Mouse (Mus musculus): Measurements from ENCODE around the gene Upb1.
A peak's percentile ranks its signal among the peaks of the same experiment; 100 is the strongest.

The Upb1 gene

DNA sequence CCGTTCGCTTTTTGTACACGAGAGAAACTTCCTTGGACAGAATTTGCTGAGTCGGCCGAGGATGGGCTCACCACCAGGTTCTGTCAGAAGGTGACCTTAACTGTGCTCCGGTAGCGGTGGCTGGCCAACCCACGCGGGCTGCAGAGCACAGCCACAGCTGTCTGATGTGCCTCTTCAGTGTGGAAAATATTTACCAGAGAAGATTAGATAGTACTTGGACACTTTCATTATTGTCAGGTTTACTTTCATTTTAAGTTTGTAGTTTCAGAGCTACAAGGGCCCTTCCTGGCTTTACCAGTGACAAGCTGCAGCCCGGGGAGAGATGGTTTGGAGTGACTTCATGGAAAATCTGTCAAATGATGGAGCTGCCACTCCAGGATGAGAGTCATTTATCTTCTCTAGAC, 23.6 kb downstream of the Upb1 start:
- DNase-seq (ENCODE audit: low spot score in 2 of 2) = no peak

DNA sequence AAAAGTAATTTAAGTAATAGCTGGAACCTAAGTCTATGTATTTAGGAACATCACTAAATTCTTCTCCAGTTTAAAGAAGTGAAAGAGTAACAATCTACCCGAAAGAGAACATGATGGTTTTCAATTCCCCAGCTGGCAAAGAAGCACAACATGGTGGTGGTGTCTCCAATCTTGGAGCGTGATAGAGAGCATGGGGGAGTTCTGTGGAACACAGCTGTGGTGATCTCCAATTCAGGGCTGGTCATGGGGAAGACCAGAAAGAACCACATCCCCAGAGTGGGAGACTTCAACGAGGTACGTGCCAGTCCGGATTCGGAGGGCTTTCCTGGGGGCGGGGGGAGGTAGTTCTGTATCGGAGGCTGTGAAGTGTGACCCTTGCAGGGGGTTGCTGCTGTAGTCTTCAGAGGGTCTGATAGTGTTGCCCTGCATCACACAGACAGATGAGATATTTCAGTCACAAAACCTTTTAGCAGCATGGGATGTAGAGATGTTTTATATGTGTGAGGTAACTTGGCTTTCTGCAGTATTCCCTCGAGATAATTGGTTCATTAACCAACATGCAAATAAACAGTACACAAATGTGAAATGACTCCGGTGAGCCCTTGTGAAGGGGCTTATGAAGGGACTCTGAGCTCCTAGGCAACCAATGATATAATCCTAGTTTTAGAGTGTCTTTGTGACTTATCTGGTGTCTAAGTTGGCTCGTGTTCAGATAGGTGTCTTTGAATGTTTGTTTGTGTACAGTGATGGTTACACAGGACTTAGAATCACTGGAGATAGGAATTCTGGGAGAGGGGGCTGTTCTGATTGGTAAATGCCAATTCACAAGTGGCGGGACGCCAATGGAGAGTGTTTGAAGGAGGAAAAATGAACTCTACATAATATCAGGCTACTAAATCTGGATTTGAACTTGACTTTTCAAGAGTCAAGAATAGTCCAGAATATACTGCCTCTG, 27.4 kb downstream of the Upb1 start:
- no peak for DNase-seq (ENCODE audit: low spot score in 2 of 2)

DNA sequence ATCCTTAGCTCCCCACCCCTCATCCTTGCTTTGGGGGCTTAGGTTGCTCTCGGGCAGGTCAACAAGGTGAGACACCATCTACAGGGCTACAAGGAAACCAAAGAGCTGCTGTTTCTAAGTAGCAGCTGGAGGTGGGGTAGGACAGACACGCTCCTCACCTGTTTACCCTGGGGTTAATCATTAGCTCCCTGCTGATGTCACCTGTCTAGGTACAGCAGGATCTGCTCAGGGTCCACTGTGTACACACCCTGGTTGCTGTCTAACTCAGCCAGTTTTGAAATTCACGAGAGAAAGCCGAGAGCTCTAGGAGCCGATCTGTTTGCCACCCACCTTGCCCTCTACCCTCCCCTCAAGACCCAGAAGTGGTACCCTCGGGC, 28.1 kb downstream of the Upb1 start:
- no peak for DNase-seq (ENCODE audit: low spot score in 2 of 2)

DNA sequence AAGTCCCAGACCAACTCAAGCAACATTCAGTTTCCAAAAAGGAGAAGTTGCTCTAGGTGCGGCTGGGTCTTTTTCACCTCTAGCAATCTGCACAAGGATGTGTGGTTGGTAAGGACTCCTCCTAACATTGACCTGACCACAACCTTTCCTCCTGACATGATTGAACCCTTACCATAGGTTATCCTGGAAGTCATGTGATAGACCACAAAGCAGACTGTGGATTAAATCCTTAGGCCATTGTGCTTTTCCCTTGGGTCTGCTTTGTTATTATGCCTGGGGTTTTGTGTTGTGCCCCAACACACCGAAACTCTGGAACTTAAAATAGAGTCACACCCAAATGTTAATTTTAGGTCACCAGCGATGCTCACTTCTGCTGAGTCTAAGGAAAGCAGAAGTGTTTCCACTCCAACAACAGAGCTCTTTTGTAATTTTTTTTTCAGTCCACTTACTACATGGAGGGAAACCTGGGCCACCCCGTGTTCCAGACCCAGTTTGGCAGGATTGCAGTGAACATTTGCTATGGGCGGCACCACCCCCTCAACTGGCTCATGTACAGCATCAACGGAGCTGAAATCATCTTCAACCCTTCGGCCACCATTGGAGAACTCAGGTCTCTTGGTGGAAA, 28.7 kb downstream of the Upb1 start:
- no peak for DNase-seq (ENCODE audit: low spot score in 2 of 2)

DNA sequence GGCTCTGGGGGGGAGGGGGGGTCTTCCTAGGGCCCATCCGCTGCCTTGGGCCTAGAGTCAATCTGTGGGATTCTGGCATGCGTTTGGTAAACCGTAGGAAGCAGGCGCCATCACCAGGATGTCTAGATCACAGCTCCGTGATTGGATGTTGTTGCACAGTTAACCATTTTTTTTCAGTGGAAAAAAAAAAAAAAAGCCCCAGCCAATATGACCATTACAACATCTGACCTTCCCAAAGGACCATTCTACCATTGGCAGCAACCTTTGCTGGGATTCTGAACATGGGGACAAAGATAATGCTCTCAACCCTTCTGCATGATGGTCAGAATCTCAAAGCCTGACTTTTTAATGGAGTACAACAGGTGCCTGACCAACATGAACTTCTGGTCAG, 29.2 kb downstream of the Upb1 start:
- DNase-seq (ENCODE audit: low spot score in 2 of 2) = no peak

DNA sequence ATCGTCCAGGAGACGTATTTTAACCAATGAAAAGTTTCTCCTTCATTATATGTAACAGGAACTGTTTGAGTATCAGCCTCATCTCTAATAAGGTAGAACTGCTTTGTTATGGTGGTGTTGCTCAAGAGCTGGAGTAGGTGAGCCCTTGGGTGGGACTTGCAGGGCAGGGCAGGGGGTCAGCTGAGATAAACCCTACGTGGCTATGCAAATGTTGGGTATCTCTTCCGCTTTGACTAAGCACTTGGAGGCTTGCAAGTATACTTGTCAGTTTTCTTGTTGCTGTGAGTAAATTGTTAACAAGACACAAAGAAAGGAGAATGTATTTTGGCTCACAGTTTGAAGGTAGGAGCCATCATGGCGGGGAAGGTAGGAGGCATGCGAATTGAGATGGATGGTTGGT, 29.7 kb downstream of the Upb1 start:
- no peak for DNase-seq (ENCODE audit: low spot score in 2 of 2)

DNA sequence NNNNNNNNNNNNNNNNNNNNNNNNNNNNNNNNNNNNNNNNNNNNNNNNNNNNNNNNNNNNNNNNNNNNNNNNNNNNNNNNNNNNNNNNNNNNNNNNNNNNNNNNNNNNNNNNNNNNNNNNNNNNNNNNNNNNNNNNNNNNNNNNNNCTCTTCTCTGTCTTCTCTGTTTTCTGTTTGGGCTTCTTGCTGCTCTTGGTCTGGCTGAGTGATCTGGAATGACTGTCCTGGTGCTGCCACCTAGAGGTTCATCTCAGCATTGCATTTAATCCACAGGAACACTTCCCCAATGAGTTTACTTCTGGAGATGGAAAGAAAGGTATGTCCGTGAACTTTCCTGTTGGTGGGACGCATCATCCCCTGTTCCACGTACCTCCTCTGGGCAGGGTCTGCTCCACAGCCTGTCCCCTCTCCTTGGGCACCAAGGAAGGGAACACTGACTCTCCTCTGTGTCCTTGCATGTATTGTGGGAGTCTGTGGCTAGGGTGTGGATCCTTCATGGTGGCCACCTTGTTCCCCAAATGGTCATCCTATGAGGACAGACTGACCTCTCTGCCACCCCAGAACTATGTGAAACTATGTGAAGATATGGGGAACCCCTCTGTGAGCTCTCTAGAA, 35.8 kb downstream of the Upb1 start:
- peak; percentile 76 to 78 for DNase-seq (ENCODE audit: low spot score in 2 of 2)

DNA sequence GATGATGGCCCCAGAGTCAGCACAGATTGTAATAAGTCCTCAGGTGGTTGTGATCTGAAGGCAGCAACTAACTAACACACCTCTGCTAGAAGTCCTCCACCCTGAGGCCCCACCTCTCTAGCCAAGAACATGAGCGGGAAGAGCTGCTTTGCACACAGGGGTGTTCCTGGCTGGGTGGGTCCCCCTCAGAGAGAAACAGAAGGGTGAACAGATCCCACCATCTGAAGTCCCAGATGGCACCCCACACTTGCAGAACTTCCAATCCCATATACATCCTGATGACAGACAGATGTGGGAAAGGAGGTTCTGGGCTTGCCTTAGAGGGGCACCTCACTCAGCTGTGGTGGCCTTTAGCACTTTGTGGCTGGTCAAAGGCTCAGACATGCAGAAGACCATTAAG, 36.4 kb downstream of the Upb1 start:
- DNase-seq (ENCODE audit: low spot score in 2 of 2) = no peak

DNA sequence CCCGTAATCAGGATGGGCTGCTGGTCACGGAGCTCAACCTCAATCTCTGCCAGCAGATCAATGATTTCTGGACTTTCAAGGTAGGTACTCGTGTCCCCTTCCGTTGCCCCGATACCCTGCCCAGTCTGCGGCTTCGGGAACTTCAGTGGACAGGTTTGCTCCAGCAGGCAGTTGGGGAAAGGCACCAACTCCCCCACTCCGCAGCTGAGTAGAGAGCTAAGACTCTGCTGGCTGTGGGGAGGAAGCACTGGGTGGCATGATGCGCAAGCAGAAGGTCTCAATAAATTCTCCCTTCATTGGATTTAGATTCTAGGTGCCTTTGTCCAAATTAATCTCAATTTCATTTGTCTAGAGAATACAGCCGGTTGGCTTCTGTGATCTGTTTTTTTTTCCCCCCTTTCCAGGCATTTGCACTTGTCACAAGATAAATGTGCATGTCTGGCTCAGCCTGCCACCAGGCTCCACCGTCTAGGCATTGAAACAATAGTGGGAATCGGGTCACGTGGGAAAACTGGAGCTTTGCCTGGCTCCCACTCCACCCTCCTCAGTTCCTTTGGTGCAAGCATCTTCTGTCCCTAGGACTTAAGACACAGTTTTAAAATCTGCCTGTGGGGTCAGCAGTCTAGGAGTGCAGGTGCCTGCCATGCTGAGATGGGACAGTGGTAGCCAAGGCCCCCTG, 37.4 kb downstream of the Upb1 start:
- DNase-seq (ENCODE audit: low spot score in 2 of 2) = no peak

DNA sequence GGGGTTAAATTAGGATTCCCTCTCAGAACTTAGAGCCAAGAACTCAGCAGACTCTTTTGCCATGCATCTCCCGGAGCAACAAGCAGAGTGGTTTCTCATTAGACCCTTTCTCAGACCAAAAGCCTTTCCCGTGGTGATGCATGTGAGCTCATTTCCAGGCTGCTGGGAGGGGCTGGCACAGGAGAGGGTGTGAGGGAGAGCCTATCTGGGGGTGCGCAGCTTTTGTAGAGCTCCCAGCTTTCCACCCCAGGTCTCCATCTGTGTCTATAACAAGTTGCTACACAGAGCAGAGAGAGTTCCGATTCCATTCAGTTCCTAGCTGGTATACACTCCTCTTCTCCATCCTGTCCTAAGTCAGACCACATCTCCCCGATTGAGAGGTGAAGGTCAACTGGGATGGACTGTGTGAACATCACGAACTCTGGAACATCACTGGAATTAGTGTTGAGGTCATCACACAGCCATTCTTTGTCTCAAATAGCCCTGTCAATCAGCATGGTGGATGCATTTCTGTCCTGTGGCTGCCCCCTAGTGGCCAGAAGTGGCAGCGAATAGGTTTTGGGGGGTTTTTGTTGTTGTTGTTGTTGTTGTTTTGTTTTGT, 38.4 kb downstream of the Upb1 start:
- DNase-seq (ENCODE audit: low spot score in 2 of 2) = no peak

DNA sequence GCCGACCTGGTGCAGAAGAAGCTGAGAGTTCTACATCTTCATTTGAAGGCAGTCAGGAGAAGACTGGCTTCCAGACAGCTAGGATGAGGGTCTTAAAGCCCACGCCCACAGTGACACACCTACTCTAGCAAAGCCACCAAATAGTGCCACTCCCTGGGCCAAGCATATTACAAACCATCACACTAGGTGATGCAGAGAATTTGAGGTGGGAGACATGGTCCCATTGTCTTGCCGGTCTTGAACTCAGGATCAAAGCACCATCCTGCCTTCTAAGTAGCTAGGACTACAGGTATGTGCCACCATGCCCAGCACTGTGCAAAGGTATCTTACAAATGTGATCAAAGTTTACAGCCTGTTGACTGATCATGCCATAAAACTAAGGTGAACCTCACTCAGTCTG, 39.8 kb downstream of the Upb1 start:
- no peak for DNase-seq (ENCODE audit: low spot score in 2 of 2)

DNA sequence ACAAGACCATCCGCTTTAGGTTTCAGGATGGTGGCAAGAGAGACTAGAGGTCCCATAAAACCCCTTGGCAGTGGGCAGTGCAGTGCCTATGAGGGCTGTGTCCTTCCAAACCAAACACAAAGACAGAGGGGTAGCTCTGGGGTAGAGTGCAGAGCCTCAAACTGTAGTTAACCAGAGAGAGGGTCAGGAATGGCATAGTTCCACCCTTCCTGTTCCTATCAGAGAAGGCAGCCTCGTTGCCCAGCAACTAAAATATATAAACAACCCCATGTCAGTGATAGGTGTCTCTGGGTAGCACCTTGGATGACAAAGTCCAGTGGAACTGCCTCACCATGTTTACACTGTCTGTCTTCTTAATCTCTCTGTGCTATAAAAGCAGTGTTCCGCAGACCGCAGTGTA, 40.9 kb downstream of the Upb1 start:
- no peak for DNase-seq (ENCODE audit: low spot score in 2 of 2)

DNA sequence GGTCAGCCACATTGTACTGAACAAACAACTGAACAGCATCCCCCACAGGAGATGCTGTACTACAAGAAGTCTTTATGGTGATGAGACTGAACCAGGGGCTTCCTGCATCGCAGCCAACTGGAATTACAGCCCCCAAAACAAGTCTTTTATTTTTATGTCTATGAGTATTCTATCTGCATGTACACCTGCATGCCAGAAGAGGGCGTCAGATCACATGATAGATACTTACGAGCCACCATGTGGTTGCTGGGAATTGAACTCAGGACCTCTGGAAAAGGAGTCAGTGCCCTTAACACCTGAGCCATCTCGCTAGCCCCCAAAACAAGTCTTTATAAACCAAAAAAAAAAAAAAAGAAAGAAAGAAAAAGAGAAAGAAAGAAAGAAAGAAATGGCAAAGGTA, 42.1 kb downstream of the Upb1 start:
- no peak for DNase-seq (ENCODE audit: low spot score in 2 of 2)

DNA sequence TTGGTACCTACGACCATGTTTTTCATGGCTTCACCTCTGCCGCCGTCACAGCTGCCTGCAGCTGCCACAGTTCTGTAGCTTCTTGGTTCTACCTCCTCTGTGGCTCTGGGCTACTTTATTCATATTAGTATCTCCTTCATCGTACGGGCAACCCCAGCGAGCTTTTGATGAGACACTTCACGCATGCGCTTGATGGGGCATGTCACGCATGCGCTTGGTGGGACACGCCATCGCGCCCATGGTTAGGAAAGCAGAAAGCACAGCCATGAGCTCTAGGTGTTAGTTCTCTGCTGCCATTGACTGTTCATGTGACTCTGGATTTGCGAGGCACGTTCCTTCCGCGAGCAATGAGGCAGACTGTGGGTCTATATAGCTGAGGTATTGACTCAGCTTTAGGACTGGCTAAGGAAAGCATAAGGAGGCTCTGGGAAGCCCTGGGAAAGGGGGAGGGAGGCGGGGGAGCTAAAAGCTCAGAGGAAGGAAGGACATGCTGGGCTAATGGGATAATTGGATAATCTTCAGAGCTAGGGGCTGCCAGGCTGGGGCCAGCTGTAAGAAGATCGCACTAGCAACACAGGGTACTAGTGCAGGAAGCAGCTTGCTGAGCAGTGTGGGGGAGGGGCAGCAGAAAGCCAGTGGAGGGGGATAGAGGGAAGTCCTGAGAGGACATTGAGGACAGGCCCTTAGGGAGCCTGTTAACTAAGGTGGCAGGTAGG, 43.4 kb downstream of the Upb1 start:
- DNase-seq (ENCODE audit: low spot score in 2 of 2) = no peak

DNA sequence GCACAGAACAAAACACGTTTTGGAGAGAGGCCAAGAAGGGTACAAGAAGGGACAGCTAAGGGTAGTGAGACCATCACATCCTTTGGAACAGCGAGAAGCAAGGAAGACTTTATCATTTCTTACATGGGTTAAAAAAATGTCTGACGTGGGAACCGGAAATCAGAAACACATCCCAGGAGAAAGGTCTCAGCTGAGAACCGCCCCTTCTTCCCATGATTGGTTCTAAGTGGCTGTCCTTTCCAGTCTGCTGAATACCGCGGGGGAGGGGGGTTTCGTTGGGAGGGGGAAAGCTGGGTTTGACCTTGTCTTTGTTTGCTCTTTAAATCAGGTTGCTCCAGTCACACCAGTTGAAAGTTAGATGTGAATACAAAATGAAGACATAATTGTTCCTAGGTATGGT, 44.1 kb downstream of the Upb1 start:
- no peak for DNase-seq (ENCODE audit: low spot score in 2 of 2)

DNA sequence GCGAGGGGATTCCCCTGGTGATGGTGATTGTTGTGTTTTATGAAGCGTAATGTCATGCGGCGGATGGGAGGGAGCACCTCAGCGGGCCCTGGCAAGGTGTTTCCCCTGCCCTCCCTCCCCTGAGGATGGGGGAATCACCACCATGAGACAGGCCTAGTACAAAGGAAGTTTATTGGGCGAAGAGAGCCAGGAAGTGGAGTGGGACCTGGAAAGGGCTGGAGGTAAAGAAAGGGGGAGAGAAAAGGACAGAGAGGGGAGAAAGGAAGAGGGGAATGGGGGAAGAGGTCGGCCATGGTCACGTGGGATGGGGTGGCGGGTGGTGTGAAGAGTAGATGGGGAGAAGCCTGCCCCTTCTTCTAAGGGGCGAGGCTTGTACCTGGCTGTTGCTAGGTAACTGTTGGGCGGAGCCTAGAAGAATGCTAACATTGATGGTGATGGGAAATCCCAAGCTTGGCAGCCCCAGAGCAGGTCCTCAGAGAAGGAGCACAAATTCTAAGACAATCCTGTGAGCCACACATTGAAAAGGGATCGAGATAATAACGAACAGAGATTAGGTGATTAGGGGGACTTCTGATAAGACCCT, 45.7 kb downstream of the Upb1 start:
- DNase-seq (ENCODE audit: low spot score in 2 of 2) = no peak

DNA sequence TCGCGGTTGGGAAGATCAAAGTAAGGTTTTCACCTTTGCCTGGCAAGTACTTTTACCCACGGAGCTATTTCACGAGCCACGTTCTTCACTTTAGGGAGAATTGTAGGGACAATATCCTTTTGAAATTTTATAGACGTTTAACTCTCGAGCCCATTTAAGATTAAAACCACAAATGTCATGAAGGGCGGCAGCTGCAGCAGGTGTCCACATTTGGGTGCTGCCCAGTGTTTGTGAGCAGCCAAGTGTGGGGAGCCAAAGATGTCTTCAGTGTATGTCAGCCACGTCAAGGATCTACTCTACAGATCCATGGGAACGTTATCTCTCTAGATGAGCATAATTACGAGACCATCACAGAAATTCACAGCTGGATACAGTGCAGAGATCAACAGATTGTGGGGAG, 46.6 kb downstream of the Upb1 start:
- DNase-seq (ENCODE audit: low spot score in 2 of 2) = no peak

DNA sequence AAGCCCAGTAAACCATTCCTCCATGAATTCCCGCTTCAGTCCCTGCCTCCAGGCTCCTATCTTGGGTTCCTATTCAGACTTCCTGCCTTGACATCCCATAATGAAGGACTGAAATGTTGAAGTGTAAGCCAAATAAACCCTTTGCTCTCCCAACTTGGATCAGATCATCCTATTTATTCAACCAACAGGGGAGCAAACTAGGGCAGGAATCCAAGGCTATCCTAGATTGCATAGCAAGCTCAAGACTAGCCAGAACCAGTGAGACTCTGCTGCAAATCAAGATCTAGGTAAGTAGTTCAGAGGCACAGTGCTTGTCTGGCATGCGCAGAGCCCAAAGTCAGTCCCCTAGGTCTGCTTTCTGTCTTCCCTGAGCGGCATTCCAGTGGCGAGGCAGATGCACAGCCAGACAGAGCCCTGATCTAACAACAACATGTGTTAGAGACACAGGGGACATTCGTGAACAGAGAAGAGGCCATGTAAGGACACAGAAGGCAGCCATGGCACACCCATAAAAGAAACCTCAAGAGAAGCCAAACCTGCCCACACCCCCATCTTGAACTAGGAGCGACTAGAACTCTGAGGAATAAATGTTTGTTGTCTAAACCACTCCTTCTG, 48.0 kb downstream of the Upb1 start:
- DNase-seq (ENCODE audit: low spot score in 2 of 2) = no peak

DNA sequence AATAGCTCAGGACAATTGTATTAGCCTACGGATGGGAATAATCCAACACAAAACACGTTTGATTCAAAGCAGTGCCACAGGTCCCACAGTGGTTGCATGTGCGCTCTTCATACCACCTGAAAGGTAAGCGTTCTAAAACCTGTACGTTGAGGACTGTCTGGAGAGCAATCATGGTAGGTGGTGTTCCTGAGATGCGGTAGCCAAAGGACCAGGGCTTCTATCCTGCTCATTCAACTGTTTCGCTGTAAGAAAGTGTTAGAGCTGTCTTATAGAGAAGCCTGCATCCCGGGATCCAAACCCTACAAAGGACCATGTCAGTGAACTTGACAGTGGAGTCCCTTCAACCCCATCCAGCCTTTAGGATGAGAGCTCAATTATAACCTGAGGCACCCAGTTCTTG, 49.4 kb downstream of the Upb1 start:
- no peak for DNase-seq (ENCODE audit: low spot score in 2 of 2)

DNA sequence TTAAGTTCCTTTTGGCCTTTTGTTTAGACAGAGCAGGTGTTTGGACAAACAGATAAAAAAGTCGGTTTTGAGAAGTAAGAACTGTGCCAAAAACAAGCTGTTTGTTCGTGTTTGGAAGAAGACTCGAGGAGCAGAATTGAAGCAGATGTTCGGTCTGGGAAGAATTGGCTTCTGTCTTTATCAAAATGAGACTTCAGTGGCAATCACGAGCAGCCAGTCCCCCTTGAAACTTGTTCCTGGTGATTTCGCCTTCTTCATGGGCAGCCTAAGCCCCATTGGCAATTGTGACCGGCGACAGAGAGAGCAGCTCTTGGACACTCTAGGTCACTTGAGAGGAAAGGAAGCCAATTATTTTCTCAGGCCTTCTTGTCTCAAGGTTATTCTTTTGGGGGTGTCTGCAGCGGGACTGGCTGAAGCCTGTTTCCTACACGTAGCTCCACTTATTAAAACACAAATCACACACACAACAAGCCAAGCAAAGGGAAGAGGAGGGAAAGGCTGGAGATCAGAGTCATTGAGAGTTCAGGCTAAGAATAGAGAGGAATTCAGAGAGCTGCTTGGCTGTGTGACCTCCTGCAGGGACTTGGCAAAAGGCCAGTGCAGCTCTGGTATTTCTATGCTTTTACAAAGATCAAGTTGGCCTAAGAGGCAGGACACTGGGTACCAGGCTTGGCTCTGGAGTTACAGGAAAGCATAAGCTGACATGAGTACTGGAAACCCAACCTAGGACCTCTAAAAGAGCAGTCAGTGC, 50.3 kb downstream of the Upb1 start:
- DNase-seq (ENCODE audit: low spot score in 2 of 2) = no peak

All from urinary bladder, postnatal 36 days (tissue).